Mouse (Mus musculus) midbrain, embryonic 11.5 days (tissue): ENCODE data around the gene Gm20605. TPM values are rescaled to one million over a fixed set of nuclear protein-coding genes. Genes with fewer than 3 reads are reported as not detected.

Experiments
- ATAC-seq: fragments of 200-750 bp; cut with Nextera tagmentation; 2 replicates; pipeline ENCODE4 v1.8.0; 2017; ENCODE audit warnings: moderate TSS enrichment, moderate library complexity; ENCODE audit not compliant: low FRiP score
- DNase-seq: peaks from one replicate; pipeline ENCODE4 v3.0.0; 2015; ENCODE audit warnings: low spot score; ENCODE audit errors: missing footprints
- H3K27ac ChIP-seq: fragments of 300-500 bp; sonication (generic); 2 replicates; pipeline ENCODE4 v1.5.1; 2014; ENCODE audit warnings: low read depth, low read length
- H3K27me3 ChIP-seq: fragments of 300-500 bp; sonication (generic); 2 replicates; pipeline ENCODE4 v1.6.1; 2014; ENCODE audit warnings: mild to moderate bottlenecking, low read length, moderate library complexity, mixed read lengths; ENCODE audit not compliant: control insufficient read depth, insufficient read depth
- H3K36me3 ChIP-seq: fragments of 300-500 bp; sonication (generic); 2 replicates; pipeline ENCODE4 v1.6.1; 2014; ENCODE audit warnings: mild to moderate bottlenecking, low read length, moderate library complexity, mixed read lengths; ENCODE audit not compliant: control insufficient read depth, insufficient read depth
- H3K4me1 ChIP-seq: fragments of 300-500 bp; sonication (generic); 2 replicates; pipeline ENCODE4 v1.6.1; 2014; ENCODE audit warnings: low read length; ENCODE audit not compliant: control insufficient read depth, insufficient read depth
- H3K4me2 ChIP-seq: fragments of 300-500 bp; sonication (generic); 2 replicates; pipeline ENCODE4 v1.6.1; 2014; ENCODE audit warnings: mild to moderate bottlenecking, moderate library complexity
- H3K4me3 ChIP-seq: fragments of 300-500 bp; sonication (generic); 2 replicates; pipeline ENCODE4 v1.5.1; 2014; ENCODE audit warnings: low read depth, low read length
- H3K9ac ChIP-seq: fragments of 300-500 bp; sonication (generic); 2 replicates; pipeline ENCODE4 v1.6.1; 2014; ENCODE audit warnings: low read length
- H3K9me3 ChIP-seq: fragments of 300-500 bp; sonication (generic); 2 replicates; pipeline ENCODE4 v1.6.1; 2016; ENCODE audit warnings: low read length; ENCODE audit not compliant: control insufficient read depth
- WGBS: fragments of 180-500 bp; shearing (Covaris S2); extraction: QIAGEN DNeasy Blood & Tissue Kit; methylation state at CpG from one replicate; pipeline ENCODE4 v1.1.7; 2014; 5-methylcytosine and 5-hydroxymethylcytosine counted together
- polyA plus RNA-seq: library from polyadenylated mRNA; unstranded; fragments of >200 nt; fragmentation: Nextera tagmentation; extraction: Ambion mirVana; gene quantifications from 2 replicates; pipeline ENCODE4 v1.2.1, GENCODE M21; 2014

The Gm20605 gene
- polyA plus RNA-seq: 4.5 and 5.8 TPM in 2 replicates

DNA sequence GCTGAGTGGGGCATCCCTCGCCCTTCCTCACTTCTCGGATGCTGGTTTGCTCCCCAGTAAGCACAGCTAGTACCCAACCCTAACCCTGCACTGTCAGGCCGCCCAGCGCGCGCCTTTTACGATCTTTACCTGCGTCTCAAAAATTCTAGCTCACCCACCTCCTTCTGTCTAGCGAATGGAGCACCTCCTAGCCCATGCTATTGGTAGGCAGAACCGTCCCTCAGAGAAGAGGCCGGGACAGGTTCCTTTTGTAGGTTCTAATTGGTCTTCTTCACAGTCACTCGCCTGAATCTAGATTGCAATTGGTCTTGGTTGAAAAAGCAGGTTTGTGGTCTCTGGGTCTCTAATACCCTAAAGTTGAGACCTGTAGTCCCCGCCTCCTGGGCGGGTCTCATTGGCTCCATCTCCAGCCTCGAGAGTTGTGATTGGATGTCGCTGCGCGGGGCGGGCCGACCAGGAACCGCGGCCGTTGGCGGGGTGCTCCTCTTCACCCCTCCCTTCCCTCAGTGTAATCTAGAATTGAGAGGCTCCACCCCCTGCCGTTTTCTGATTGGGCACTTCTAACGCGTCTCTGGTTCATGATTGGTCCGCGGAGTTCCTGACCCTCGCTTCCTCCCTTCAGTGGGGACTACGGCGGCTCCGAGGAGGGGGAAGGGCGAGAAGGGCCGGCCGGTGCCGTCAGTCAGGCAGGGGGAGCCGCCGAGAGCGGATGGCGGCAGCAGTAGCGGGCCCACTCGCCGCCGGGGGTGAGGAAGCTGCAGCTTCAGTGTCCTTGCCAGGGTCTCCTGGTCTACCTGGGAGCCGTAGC lies at the start of gene Gm20605, which contains the start of the genes Fbxo24 and Lrch4:
Gene Gm20605 (plus strand): TSS at position 678 of the 808 bp plus-strand sequence.
Gene Fbxo24 (minus strand): TSS at position 505 of the 808 bp plus-strand sequence.
Gene Lrch4 (plus strand): TSS at position 624 of the 808 bp plus-strand sequence.
- peak; percentile 98 for ATAC-seq
- H3K36me3 ChIP-seq: no peaks in the 10 kb centered on the region
- peak within 1 kb of the TSS; percentile 61 for H3K4me2 ChIP-seq
- peak within 1 kb of the TSS; percentile 89 for H3K27ac ChIP-seq
- no peaks in the 10 kb centered on the region for H3K9me3 ChIP-seq
- H3K4me3 ChIP-seq: peak within 1 kb of the TSS; percentile 75
- H3K27me3 ChIP-seq: no peaks in the 10 kb centered on the region
- H3K4me1 ChIP-seq: peaks cover 20% of the 10 kb centered on the region
- WGBS: under 1% methylated on average over 46 of the region's 46 CpGs
- DNase-seq: peak; percentile 99
- H3K9ac ChIP-seq: peak within 1 kb of the TSS; percentile 81

DNA sequence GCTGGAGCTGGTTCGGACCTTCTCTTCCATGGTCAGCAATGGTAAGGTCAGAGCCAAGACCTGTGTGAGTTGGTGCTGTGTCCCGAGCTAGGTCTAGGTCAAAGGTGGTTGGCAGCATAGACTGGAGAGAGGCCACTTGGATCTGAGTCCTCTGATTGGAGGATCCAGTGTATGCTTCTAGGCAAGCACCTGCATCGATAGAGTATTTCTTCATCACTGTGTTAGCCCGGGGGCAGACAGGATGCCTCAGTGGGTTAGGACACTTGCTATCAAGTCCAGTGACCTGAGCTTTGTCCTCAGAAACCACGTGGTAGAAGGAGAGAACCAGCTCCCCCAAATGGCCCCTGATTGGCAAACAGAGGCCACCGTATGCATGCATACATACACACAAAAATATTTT lies 48.7 kb upstream of the Gm20605 start:
- H3K27ac ChIP-seq: no peak overlapping the region
- H3K36me3 ChIP-seq: no peaks in the 10 kb centered on the region
- no peak overlapping the region for H3K9ac ChIP-seq
- ATAC-seq (no peak), DNase-seq (no peak)
- H3K4me2 ChIP-seq: no peak overlapping the region
- no peaks in the 10 kb centered on the region for H3K4me1 ChIP-seq
- H3K9me3 ChIP-seq: no peaks in the 10 kb centered on the region
- WGBS: 81% methylated on average over 6 of the region's 6 CpGs
- peaks cover 2% of the 10 kb centered on the region; the same call in 1 of the 2 replicates for H3K27me3 ChIP-seq
- H3K4me3 ChIP-seq: no peak overlapping the region

DNA sequence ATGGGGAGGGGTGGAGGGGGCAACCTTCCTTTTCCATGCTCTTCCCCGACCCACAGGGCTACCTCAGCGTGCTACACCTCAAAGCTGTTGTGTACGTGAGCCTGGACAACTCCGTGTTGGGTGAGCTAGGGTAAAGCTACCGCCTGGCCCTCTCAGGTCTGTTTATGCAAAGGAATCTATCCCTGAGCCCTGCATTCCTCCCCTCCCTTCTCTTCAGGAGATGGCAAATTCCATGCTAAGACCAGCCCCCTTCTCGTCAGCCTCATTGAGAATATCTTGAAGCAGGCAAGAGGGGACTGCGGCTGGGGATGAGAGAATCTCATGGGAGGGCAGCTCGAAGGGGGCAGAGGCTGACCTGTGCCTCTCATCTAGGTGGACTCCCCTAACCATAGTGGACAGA lies 46.3 kb upstream of the Gm20605 start:
- H3K27me3 ChIP-seq: peaks cover 2% of the 10 kb centered on the region; the same call in 1 of the 2 replicates
- no peaks in the 10 kb centered on the region for H3K36me3 ChIP-seq
- no peak overlapping the region for H3K4me2 ChIP-seq
- H3K9ac ChIP-seq: no peak overlapping the region
- no peak overlapping the region for H3K27ac ChIP-seq
- DNase-seq (no peak), ATAC-seq (0 out of 2 replicates have a peak, but pooled peaks have one; percentile 33)
- no peaks in the 10 kb centered on the region for H3K4me1 ChIP-seq
- 41% methylated on average over 8 of the region's 8 CpGs for WGBS
- no peaks in the 10 kb centered on the region for H3K9me3 ChIP-seq
- H3K4me3 ChIP-seq: no peak overlapping the region

DNA sequence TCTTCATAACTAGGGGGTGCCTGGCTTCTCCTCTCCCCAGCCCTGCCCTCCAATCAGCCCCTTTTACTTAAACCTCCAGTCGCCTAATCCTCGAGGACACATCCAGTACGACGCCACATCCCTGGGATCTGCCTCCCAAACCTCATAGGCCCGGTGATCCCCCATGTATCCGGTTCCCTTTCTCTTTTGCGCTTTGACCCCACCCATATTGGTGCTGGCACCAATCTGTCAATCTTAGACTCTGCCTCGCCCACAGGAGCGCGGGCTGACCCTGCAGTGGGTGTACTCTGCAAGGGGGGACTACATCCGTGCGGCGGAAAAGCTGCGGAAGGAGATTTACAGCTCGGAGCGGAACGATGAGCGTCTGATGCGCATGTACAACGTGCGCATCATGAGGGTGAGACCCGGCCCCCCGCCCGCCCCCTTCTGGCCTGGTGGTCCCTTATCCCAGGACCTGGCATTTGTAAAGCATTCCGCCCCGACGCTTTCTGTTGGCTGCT lies 45.3 kb upstream of the Gm20605 start:
- DNase-seq (peak; percentile 93), ATAC-seq (peak; percentile 72)
- H3K27ac ChIP-seq: no peak overlapping the region
- H3K4me1 ChIP-seq: no peaks in the 10 kb centered on the region
- H3K36me3 ChIP-seq: no peaks in the 10 kb centered on the region
- H3K9me3 ChIP-seq: no peaks in the 10 kb centered on the region; the same call in 1 of the 2 replicates
- 10% methylated on average over 27 of the region's 27 CpGs for WGBS
- peaks cover 2% of the 10 kb centered on the region; the same call in 1 of the 2 replicates for H3K27me3 ChIP-seq
- peak overlapping the region; percentile 24 for H3K4me3 ChIP-seq
- H3K4me2 ChIP-seq: peak overlapping the region; percentile 45
- H3K9ac ChIP-seq: peak overlapping the region; percentile 49; the same call in 1 of the 2 replicates

DNA sequence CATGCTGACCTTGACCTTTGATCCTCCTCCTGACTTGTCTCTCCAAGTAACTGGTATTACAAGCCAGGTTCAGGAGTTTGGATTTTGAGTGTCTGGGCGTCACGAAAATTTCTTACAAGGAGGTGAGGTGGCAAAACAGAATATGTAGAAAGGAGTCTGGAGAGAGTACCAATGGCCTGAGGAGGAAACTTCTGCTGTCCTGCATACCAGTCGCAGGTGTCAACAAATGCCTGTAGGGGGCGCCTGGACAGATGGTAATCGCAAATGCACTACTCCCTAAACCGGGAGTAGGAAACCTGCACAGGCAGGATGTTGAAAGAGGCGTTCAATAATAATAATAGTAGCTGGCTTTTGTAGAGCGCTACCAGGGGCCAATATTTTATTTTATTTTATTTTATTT lies 44.0 kb upstream of the Gm20605 start:
- 33% methylated on average over 8 of the region's 8 CpGs for WGBS
- Histone ChIP-seq H3K4me3 (no peak overlapping the region), H3K36me3 (no peaks in the 10 kb centered on the region), H3K9me3 (no peaks in the 10 kb centered on the region; the same call in 1 of the 2 replicates), H3K4me1 (no peaks in the 10 kb centered on the region), H3K27ac (no peak overlapping the region), H3K4me2 (no peak overlapping the region), H3K9ac (no peak overlapping the region), H3K27me3 (peaks cover 2% of the 10 kb centered on the region; the same call in 1 of the 2 replicates)
- ATAC-seq (no peak), DNase-seq (peak; percentile 86)

DNA sequence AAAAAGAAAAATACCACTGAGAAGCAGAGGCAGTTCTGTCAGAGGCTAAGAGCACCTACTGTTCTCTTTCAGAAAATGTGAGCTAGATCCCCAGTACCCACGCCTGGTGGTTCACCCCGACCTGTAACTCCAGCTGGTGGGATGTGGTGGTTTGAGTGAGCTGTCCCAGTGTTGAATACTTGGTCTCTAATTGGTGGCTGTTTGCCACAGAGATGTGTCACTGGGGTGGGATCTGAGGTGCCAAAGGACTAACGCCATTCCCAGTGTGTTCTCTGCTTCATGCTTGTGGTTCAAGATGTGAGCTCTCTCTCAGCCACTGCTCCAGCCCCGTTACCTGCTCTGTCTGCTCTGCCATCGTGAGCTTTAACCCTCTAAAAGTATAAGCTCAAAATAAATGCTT lies 38.5 kb upstream of the Gm20605 start:
- WGBS: 81% methylated on average over 5 of the region's 5 CpGs
- DNase-seq: no peak
- Histone ChIP-seq H3K4me2 (no peak overlapping the region), H3K4me3 (no peak overlapping the region), H3K9me3 (no peaks in the 10 kb centered on the region; the same call in 1 of the 2 replicates), H3K27ac (no peak overlapping the region), H3K9ac (no peak overlapping the region), H3K27me3 (no peaks in the 10 kb centered on the region), H3K36me3 (no peaks in the 10 kb centered on the region), H3K4me1 (no peaks in the 10 kb centered on the region)
- no peak for ATAC-seq

DNA sequence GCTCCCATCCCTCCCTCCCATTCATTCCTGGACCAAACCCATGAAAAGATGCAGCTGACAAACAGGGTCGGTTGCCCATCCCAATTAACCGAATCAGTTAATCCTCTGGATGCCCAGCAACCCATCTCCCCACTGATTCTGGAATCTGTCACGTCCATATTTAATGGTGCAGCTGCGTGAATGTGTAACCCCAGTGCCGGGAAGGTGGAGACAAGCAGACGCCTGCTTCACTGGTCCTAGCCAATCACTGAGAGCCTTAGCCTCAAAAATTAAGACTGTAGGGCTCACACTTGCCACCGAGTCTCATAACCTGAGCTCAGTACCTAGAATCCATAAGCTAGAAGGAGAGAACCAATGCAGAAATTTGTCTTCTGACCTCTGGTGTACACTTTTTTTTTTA lies 33.1 kb upstream of the Gm20605 start:
- Histone ChIP-seq H3K9ac (no peak overlapping the region), H3K9me3 (no peaks in the 10 kb centered on the region), H3K4me3 (no peak overlapping the region), H3K36me3 (no peaks in the 10 kb centered on the region; the same call in 1 of the 2 replicates), H3K4me1 (peaks cover 9% of the 10 kb centered on the region), H3K27me3 (no peaks in the 10 kb centered on the region), H3K27ac (no peak overlapping the region), H3K4me2 (no peak overlapping the region)
- WGBS: 86% methylated on average over 7 of the region's 7 CpGs
- peak; percentile 76 for DNase-seq
- no peak for ATAC-seq

DNA sequence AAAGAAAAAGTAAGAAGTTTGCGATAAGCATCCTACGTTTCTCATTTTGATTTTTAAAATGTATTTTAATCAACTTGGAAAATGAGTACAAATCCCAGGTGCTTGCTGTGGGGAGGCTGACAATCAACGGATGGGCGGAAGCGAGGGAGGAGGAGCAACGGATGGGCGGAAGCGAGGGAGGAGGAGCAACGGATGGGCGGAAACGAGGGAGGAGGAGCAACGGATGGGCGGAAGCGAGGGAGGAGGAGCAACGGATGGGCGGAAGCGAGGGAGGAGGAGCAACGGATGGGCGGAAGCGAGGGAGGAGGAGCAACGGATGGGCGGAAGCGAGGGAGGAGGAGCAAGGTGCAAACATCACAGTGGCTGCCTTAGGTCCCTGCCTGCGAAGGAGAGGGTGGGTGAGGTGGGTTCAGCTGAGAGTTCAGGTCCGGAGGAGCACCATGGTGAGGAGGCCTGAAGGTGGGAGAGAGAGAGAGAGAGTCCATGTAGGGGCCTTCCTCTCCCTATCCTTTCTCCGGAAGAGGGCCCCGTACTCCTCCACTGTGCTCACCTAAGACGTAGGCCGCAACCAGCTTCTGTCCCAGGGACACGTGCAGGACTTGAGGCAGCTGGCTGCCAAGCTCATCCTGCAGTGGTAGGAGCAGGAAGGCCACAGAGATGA lies 32.2 kb upstream of the Gm20605 start:
- H3K27me3 ChIP-seq: no peaks in the 10 kb centered on the region
- H3K4me3 ChIP-seq: no peak overlapping the region
- no peaks in the 10 kb centered on the region; the same call in 1 of the 2 replicates for H3K36me3 ChIP-seq
- peaks cover 9% of the 10 kb centered on the region for H3K4me1 ChIP-seq
- DNase-seq: peak; percentile 71
- H3K9me3 ChIP-seq: no peaks in the 10 kb centered on the region
- no peak overlapping the region for H3K9ac ChIP-seq
- 33% methylated on average over 30 of the region's 30 CpGs for WGBS
- peak overlapping the region; percentile 30 for H3K4me2 ChIP-seq
- no peak for ATAC-seq
- no peak overlapping the region for H3K27ac ChIP-seq
